Mouse (Mus musculus) spleen, adult 2 months (tissue): ENCODE measurements around the gene Nos1ap. TPM values are rescaled to one million over a fixed set of nuclear protein-coding genes. Genes with fewer than 3 reads are reported as not detected.

Source experiments
- DNase-seq, 2 experiments: peaks; one replicate each; pipeline versions ENCODE4 v3.0.0 to v3.0.0-alpha.2; 2012 to 2021; ENCODE audit warnings: low spot score in 2 of 2, low read depth in 1 of 2
- H3K27ac ChIP-seq: fragments of 200-500 bp; 2 replicates; pipeline ENCODE4 v1.5.1; 2012; ENCODE audit warnings: low read length, inconsistent platforms; ENCODE audit not compliant: insufficient read depth
- H3K27me3 ChIP-seq: fragments of 200-500 bp; 2 replicates; pipeline ENCODE4 v1.6.1; 2012; ENCODE audit warnings: mild to moderate bottlenecking, moderate library complexity, low read length, inconsistent platforms; ENCODE audit not compliant: control insufficient read depth, insufficient read depth
- H3K36me3 ChIP-seq: fragments of 200-500 bp; 2 replicates; pipeline ENCODE4 v1.6.1; 2012; ENCODE audit warnings: mild to moderate bottlenecking, low read length, inconsistent platforms; ENCODE audit not compliant: control insufficient read depth, insufficient read depth
- H3K4me1 ChIP-seq: fragments of 200-500 bp; 2 replicates; pipeline ENCODE4 v1.6.1; 2011; ENCODE audit warnings: inconsistent platforms; ENCODE audit not compliant: control insufficient read depth, insufficient read depth, insufficient read length
- H3K4me3 ChIP-seq: fragments of 200-500 bp; 2 replicates; pipeline ENCODE4 v1.5.1; 2011; ENCODE audit warnings: mild to moderate bottlenecking, inconsistent platforms; ENCODE audit not compliant: insufficient read depth, insufficient read length; ENCODE audit errors: extremely low read depth
- CTCF ChIP-seq: fragments of 200-500 bp; IDR thresholded peaks from 2 replicates; pipeline ENCODE4 v1.5.1; 2011; ENCODE audit warnings: mild to moderate bottlenecking, inconsistent platforms; ENCODE audit not compliant: insufficient read depth, insufficient read length, insufficient replicate concordance; ENCODE audit errors: extremely low read depth
- POLR2A ChIP-seq: fragments of 200-500 bp; IDR thresholded peaks from 2 replicates; pipeline ENCODE4 v1.6.1; 2011; ENCODE audit warnings: low read depth, low read length, inconsistent platforms
- WGBS: fragments of 180-500 bp; shearing (Covaris S2); methylation state at CpG from one replicate; pipeline ENCODE4 v1.1.7; 2018; 5-methylcytosine and 5-hydroxymethylcytosine counted together
- polyA plus RNA-seq: library from polyadenylated mRNA; depleted of rRNA; stranded (reverse); fragments of >200 nt; gene quantifications from 2 replicates; pipeline ENCODE4 v1.2.3, GENCODE M21; 2012

Gene Nos1ap
- polyA plus RNA-seq, 1 experiment: 8.1 TPM

DNA sequence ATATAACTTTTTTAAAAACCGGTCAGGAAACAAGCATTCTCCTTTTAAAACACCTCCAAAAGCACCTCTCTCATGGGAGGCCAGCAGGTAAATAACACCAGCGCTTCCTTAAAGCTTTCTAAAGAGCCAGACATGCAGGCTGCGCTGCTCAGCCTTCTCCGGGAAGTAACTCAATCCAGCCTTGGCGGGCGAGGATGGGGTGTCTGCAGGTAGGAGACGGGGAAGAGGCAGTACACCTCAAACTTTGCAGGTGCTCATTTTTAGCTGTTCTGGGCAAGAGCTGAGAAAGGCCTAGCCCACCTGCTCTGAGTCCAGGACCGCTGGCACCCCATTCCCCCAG lies 812 bp downstream of the Nos1ap start:
- Histone ChIP-seq H3K27ac (no peak overlapping the region), H3K4me1 (peaks cover 5% of the 10 kb centered on the region), H3K36me3 (no peaks in the 10 kb centered on the region), H3K27me3 (peaks cover 8% of the 10 kb centered on the region), H3K4me3 (peak overlapping the region; percentile 54)
- no peak for DNase-seq
- no peak for TF ChIP-seq POLR2A
- no peak for TF ChIP-seq CTCF
- WGBS: 24% methylated on average over 8 of the region's 8 CpGs

- no peak for DNase-seq
These were observed 1.3 kb downstream of the Nos1ap start for GRCm38 (mm10) chr1:170588353-170588752.

DNA sequence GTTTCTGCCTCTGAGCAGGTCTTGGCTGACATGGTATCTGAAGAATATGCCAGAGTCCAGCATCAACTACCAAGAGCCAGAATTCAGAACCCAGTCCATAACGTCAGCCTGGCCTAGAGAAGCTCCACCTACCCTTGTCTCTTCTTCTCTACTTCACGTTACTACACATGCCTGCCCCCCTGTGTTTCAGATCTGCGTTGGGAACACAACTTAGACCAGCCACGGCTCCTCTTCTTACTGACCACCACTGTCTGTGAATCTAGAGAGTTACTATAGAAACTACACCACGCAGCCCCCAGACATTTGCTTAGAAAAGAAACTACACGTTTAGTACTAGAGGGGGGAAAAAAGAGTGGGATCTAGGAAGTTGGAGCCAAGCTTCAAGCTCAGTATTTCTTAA lies 2.9 kb downstream of the Nos1ap start:
- DNase-seq: no peak
- peaks cover 5% of the 10 kb centered on the region for H3K4me1 ChIP-seq
- no peaks in the 10 kb centered on the region for H3K36me3 ChIP-seq
- peaks cover 8% of the 10 kb centered on the region for H3K27me3 ChIP-seq
- TF ChIP-seq CTCF (no peak), POLR2A (no peak)
- WGBS: 78% methylated on average over 6 of the region's 6 CpGs
- no peak overlapping the region for H3K27ac ChIP-seq
- no peak overlapping the region for H3K4me3 ChIP-seq

More at GRCm38 (mm10) chr1:170588353-170588752, 1.3 kb downstream of the Nos1ap start:
- no peak for TF ChIP-seq POLR2A
- no peak for TF ChIP-seq CTCF
- H3K27ac ChIP-seq: no peak overlapping the region
- WGBS: 81% methylated on average over 6 of the region's 6 CpGs
- H3K36me3 ChIP-seq: no peaks in the 10 kb centered on the region
- H3K4me3 ChIP-seq: no peak overlapping the region; the same call in 1 of the 2 replicates
- peaks cover 8% of the 10 kb centered on the region for H3K27me3 ChIP-seq
- H3K4me1 ChIP-seq: peaks cover 5% of the 10 kb centered on the region

DNA sequence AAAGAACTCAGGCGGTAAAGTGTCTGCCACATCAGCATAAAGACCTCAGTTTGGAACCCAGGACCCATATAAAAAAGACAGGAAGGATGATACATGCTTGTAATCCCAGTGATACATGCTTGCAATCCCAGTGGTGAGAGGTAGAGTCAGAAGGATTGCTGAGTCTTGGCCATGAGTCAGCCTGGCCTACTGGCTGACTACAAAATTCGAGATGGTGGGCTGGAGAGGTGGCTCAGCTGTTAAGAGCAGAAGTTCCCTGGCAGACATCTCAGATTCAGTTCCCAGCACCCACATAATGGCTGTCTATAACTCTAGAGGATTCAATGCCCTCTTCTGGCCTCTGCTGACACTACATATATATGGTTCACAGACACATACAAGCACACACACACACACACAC lies 5.7 kb downstream of the Nos1ap start:
- Histone ChIP-seq H3K27me3 (0 out of 2 replicates have a peak, but pooled peaks cover 1% of the 10 kb centered on the region), H3K4me3 (no peak overlapping the region), H3K4me1 (no peaks in the 10 kb centered on the region), H3K36me3 (no peaks in the 10 kb centered on the region), H3K27ac (no peak overlapping the region)
- DNase-seq: no peak
- TF ChIP-seq CTCF: no peak
- TF ChIP-seq POLR2A: no peak
- 92% methylated on average over 2 of the region's 2 CpGs for WGBS

DNA sequence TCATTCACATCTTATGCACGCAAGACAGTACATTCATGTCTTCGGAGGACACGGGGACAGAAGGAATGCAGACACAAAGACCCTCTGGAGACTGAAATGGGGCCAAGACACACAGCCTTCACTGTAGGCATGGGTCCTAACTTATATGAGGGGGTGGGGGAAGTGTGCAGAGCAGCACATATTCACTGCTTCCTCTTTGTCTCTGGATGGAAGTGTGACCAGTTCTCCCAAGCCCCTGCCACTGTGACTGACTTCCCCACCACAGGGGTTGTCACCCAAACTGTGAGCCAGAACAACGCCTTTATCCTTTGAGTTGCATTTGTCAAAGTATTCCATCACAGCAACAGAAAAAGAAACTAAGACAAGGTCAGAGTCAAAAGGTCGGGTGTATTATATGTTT lies 7.3 kb downstream of the Nos1ap start:
- Histone ChIP-seq H3K36me3 (no peaks in the 10 kb centered on the region), H3K4me3 (no peak overlapping the region), H3K27ac (no peak overlapping the region), H3K27me3 (no peaks in the 10 kb centered on the region), H3K4me1 (no peaks in the 10 kb centered on the region)
- no peak for DNase-seq
- no peak for TF ChIP-seq POLR2A
- TF ChIP-seq CTCF: no peak
- 74% methylated on average over 5 of the region's 5 CpGs for WGBS

DNA sequence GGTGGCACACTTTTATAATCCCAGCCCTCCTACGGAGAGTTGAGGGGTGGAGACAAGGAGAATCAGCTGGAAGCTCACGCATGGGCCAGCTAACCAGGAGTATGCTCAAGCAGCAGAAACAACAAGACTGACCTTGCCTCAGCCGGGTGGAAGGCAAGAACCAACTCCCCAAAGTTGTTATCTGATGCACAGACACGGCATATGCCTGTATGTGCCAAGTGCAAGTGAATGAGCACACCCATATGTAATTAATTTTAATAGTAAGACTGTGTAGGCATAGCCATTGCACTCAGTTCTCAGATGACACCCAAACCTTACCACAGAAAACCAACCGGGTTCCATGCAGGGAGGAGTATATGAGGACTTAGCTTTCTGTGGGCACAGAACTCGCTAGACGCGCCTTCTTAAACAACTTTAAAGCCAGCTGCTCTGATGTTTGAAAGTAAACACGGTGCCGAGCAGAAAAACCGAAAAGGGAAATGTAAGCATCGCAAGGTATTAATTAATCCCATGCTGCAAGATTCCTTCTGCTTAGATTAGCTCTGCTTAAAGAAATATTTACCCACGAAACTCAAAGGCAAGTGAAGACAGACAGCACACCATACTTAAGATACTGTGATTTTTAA lies 9.1 kb downstream of the Nos1ap start:
- H3K4me1 ChIP-seq: no peaks in the 10 kb centered on the region
- 77% methylated on average over 13 of the region's 13 CpGs for WGBS
- TF ChIP-seq POLR2A (no peak), CTCF (no peak)
- no peak overlapping the region for H3K4me3 ChIP-seq
- no peaks in the 10 kb centered on the region for H3K27me3 ChIP-seq
- no peaks in the 10 kb centered on the region for H3K36me3 ChIP-seq
- no peak overlapping the region for H3K27ac ChIP-seq
- no peak for DNase-seq

DNA sequence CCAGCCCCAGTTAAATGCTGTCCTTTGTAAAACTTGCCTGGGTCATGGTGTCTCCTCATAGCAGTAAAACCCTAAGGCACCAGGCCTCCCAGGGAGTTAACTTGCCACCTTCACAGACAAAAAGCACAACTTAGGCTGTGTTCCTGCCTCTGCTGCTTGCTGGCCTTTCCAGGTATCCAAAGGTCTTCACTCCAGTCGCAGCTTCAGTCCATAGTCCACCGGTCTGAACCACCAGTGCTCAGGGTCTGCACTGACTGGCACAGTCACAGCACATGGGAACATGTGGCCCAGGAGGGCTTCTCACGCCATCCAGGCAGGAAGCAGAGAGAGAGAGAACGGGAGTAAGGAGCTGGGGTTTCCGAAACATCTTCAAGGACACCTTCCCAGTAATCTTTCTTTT lies 10.2 kb downstream of the Nos1ap start:
- TF ChIP-seq CTCF: no peak
- no peak for TF ChIP-seq POLR2A
- no peak overlapping the region for H3K4me3 ChIP-seq
- H3K36me3 ChIP-seq: no peaks in the 10 kb centered on the region
- H3K27me3 ChIP-seq: no peaks in the 10 kb centered on the region
- H3K27ac ChIP-seq: no peak overlapping the region
- no peak for DNase-seq
- H3K4me1 ChIP-seq: no peaks in the 10 kb centered on the region
- WGBS: 90% methylated on average over 5 of the region's 5 CpGs
